Mouse (Mus musculus) liver, postnatal 0 days (tissue): ENCODE measurements at regions not wholly inside any gene's neighbourhood (a gene's known extent, or its start where the extent isn't known, plus 50 kb on each side); places are given as distances from the start of the nearest gene placed in this dataset.

Experiments
- ATAC-seq: fragments of 200-750 bp; cut with Nextera tagmentation; 2 replicates; pipeline ENCODE4 v1.8.0; 2017; ENCODE audit warnings: mild to moderate bottlenecking, moderate library complexity
- DNase-seq: peaks from one replicate; pipeline ENCODE4 v3.0.0-alpha.2; 2016
- H3K27ac ChIP-seq: fragments of 300-500 bp; sonication (generic); 2 replicates; pipeline ENCODE4 v1.5.1; 2014; ENCODE audit warnings: antibody characterized with exemption, moderate library complexity, mild to moderate bottlenecking, low read depth
- H3K27me3 ChIP-seq: fragments of 300-500 bp; sonication (generic); 2 replicates; pipeline ENCODE4 v1.6.1; 2014; ENCODE audit warnings: low read length, control low read depth, mixed read lengths; ENCODE audit not compliant: insufficient read depth
- H3K36me3 ChIP-seq: fragments of 300-500 bp; sonication (generic); replicated peaks from 2 replicates; pipeline ENCODE4 v1.6.1; 2014; ENCODE audit warnings: mild to moderate bottlenecking, control low read depth, low read length, moderate library complexity, mixed read lengths; ENCODE audit not compliant: insufficient read depth
- H3K4me1 ChIP-seq: fragments of 300-500 bp; sonication (generic); 2 replicates; pipeline ENCODE4 v1.6.1; 2014; ENCODE audit warnings: antibody characterized with exemption, mild to moderate bottlenecking, control low read depth; ENCODE audit not compliant: insufficient read depth
- H3K4me2 ChIP-seq: fragments of 300-500 bp; sonication (generic); 2 replicates; pipeline ENCODE4 v1.6.1; 2014; ENCODE audit warnings: low read depth, mild to moderate bottlenecking, low read length, moderate library complexity, mixed read lengths
- H3K4me3 ChIP-seq: fragments of 300-500 bp; sonication (generic); 2 replicates; pipeline ENCODE4 v1.5.1; 2014; ENCODE audit warnings: low read depth, low read length
- H3K9ac ChIP-seq: fragments of 300-500 bp; sonication (generic); replicated peaks from 2 replicates; pipeline ENCODE4 v1.6.1; 2014; ENCODE audit warnings: mild to moderate bottlenecking, moderate library complexity
- H3K9me3 ChIP-seq: fragments of 300-500 bp; sonication (generic); 2 replicates; pipeline ENCODE4 v1.6.1; 2016; ENCODE audit warnings: mild to moderate bottlenecking, control low read depth, low read length, mixed read lengths
- CTCF ChIP-seq: sonication (generic); IDR thresholded peaks from 2 replicates; pipeline ENCODE4 v1.5.1; 2016; ENCODE audit warnings: antibody characterized with exemption, low read depth
- EP300 ChIP-seq: IDR thresholded peaks from 2 replicates; pipeline ENCODE4 v1.6.1; 2016; ENCODE audit warnings: antibody characterized with exemption, low read depth, mild to moderate bottlenecking
- WGBS: fragments of 180-500 bp; shearing (Covaris S2); extraction: QIAGEN DNeasy Blood & Tissue Kit; methylation state at CpG from one replicate; pipeline ENCODE4 v1.1.7; 2014; ENCODE audit not compliant: insufficient replicate concordance; 5-methylcytosine and 5-hydroxymethylcytosine counted together

- no peaks in the 10 kb centered on the region for H3K27me3 ChIP-seq
- ATAC-seq (no peak), DNase-seq (no peak)
- WGBS = 46% methylated on average over 3 of the region's 3 CpGs
- no peaks in the 10 kb centered on the region for H3K4me1 ChIP-seq
- TF ChIP-seq CTCF = no peak
- TF ChIP-seq EP300 = no peak
- H3K9ac ChIP-seq = no peak overlapping the region
- H3K36me3 ChIP-seq = no peaks in the 10 kb centered on the region
- H3K9me3 ChIP-seq = no peaks in the 10 kb centered on the region
- H3K4me3 ChIP-seq = no peak overlapping the region
- H3K4me2 ChIP-seq = no peak overlapping the region
- H3K27ac ChIP-seq = no peak overlapping the region
Observed at GRCm38 (mm10) chr12:94424340-94424981, 1267.6 kb upstream of the Flrt2 start.

GRCm38 (mm10) chr12:94449517-94449916 is 1242.5 kb upstream of the Flrt2 start:
- Histone ChIP-seq H3K4me2 (no peak overlapping the region), H3K9me3 (no peaks in the 10 kb centered on the region), H3K4me3 (no peak overlapping the region), H3K27ac (no peak overlapping the region), H3K27me3 (no peaks in the 10 kb centered on the region), H3K9ac (no peak overlapping the region), H3K4me1 (no peaks in the 10 kb centered on the region), H3K36me3 (no peaks in the 10 kb centered on the region)
- no peak for DNase-seq
- TF ChIP-seq CTCF = no peak
- TF ChIP-seq EP300 = no peak
- 72% methylated on average over 1 of the region's 1 CpGs for WGBS
- no peak for ATAC-seq

GRCm38 (mm10) chr12:94468027-94468426 is 1224.0 kb upstream of the Flrt2 start:
- Histone ChIP-seq H3K4me1 (no peaks in the 10 kb centered on the region), H3K36me3 (no peaks in the 10 kb centered on the region), H3K27me3 (no peaks in the 10 kb centered on the region), H3K9me3 (no peaks in the 10 kb centered on the region), H3K4me3 (no peak overlapping the region), H3K9ac (no peak overlapping the region), H3K4me2 (no peak overlapping the region), H3K27ac (no peak overlapping the region)
- ATAC-seq (no peak), DNase-seq (no peak)
- no peak for TF ChIP-seq EP300
- no peak for TF ChIP-seq CTCF
- WGBS = 54% methylated on average over 2 of the region's 2 CpGs

- Histone ChIP-seq H3K9me3 (no peaks in the 10 kb centered on the region), H3K4me2 (no peak overlapping the region), H3K9ac (no peak overlapping the region), H3K4me1 (no peaks in the 10 kb centered on the region), H3K4me3 (no peak overlapping the region), H3K36me3 (no peaks in the 10 kb centered on the region), H3K27me3 (no peaks in the 10 kb centered on the region), H3K27ac (no peak overlapping the region)
- 70% methylated on average over 3 of the region's 3 CpGs for WGBS
- DNase-seq (no peak), ATAC-seq (no peak)
- TF ChIP-seq EP300 (no peak), CTCF (no peak)
Observed at GRCm38 (mm10) chr12:94468609-94469008, 1223.4 kb upstream of the Flrt2 start.

- 36% methylated on average over 2 of the region's 2 CpGs for WGBS
Observed at GRCm38 (mm10) chr12:94469850-94470249, 1222.2 kb upstream of the Flrt2 start.

GRCm38 (mm10) chr12:94470981-94471380 is 1221.0 kb upstream of the Flrt2 start:
- Histone ChIP-seq H3K36me3 (no peaks in the 10 kb centered on the region), H3K9me3 (no peaks in the 10 kb centered on the region), H3K27me3 (no peaks in the 10 kb centered on the region), H3K4me3 (no peak overlapping the region), H3K4me2 (no peak overlapping the region), H3K4me1 (no peaks in the 10 kb centered on the region), H3K9ac (no peak overlapping the region), H3K27ac (no peak overlapping the region)
- WGBS = 41% methylated on average over 1 of the region's 1 CpGs
- DNase-seq = no peak
- ATAC-seq = no peak
- TF ChIP-seq CTCF (no peak), EP300 (no peak)

More at GRCm38 (mm10) chr12:94469850-94470249, 1222.2 kb upstream of the Flrt2 start:
- no peak for DNase-seq
- no peaks in the 10 kb centered on the region for H3K36me3 ChIP-seq
- H3K4me2 ChIP-seq = no peak overlapping the region
- H3K27ac ChIP-seq = no peak overlapping the region
- H3K9ac ChIP-seq = no peak overlapping the region
- no peak overlapping the region for H3K4me3 ChIP-seq
- TF ChIP-seq CTCF = no peak
- TF ChIP-seq EP300 = no peak
- no peak for ATAC-seq
- H3K27me3 ChIP-seq = no peaks in the 10 kb centered on the region
- H3K9me3 ChIP-seq = no peaks in the 10 kb centered on the region
- H3K4me1 ChIP-seq = no peaks in the 10 kb centered on the region
